Mouse (Mus musculus): ENCODE measurements around the gene Zfp882. TPM values are rescaled to one million over a fixed set of nuclear protein-coding genes. Genes with fewer than 3 reads are reported as not detected.

Gene Zfp882
- polyA plus RNA-seq, 1 experiment = 0.60 TPM

DNA sequence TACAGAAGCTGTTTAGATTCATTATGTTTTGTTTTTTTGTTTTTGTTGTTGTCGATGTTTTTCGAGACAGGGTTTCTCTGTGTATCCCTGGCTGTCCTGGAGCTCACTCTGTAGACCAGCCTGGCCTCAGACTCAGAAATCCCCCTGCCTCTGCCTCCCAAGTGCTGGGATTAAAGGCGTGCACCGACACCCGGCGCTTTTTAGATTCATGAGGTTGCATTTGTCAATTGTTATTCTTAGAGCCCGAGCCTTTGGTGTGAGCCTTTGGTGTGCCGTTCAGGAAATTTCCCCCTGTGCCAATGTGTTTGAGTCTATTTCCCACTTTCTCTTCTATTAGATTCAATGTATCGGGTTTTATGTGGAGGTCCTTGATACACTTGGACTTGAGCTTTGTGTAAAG lies 46.3 kb downstream of the Zfp882 start:
- 96% methylated on average over 9 of the region's 9 CpGs for WGBS
- Histone ChIP-seq H3K27me3 (ENCODE audit: control insufficient read depth, insufficient read depth, low read length) (no peaks in the 10 kb centered on the region), H3K4me1 (ENCODE audit: control insufficient read depth, insufficient read depth, insufficient read length) (peaks cover 8% of the 10 kb centered on the region), H3K27ac (ENCODE audit: insufficient read depth, low read length) (no peak overlapping the region), H3K36me3 (ENCODE audit: control insufficient read depth, insufficient read depth, low read length) (no peaks in the 10 kb centered on the region), H3K4me3 (ENCODE audit: extremely low read depth, insufficient read depth, insufficient read length) (no peak overlapping the region)
- TF ChIP-seq POLR2A (IDR thresholded peaks at IDR 0.05; ENCODE audit: low read depth, low read length) (no peak), CTCF (IDR thresholded peaks at IDR 0.05; ENCODE audit: extremely low read depth, insufficient read depth, insufficient read length, insufficient replicate concordance) (no peak)
- DNase-seq (ENCODE audit: low read depth in 1 of 2, low spot score in 2 of 2) = no peak

DNA sequence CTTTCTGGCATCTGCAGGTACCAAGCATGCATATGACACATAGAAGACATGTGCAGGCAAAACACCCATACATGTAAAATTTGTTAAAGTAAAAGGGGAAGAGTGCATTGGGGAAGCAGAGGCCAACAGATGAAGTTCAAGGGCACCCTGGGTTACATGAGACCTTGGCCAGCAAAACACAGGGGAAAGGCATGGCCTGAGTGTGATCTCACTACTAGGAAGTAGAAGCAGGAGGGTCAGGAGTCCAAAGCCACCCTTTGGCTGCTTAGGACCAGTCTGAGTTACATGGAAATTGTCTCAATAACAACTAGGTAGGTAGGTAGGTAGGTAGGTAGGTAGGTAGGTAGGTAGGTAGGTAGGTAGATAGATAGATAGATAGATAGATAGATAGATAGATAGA lies 52.1 kb downstream of the Zfp882 start:
- no peak for DNase-seq (ENCODE audit: low read depth in 1 of 2, low spot score in 2 of 2)
- Histone ChIP-seq H3K27ac (ENCODE audit: insufficient read depth, low read length) (no peak overlapping the region), H3K4me3 (ENCODE audit: extremely low read depth, insufficient read depth, insufficient read length) (no peak overlapping the region), H3K4me1 (ENCODE audit: control insufficient read depth, insufficient read depth, insufficient read length) (no peaks in the 10 kb centered on the region), H3K36me3 (ENCODE audit: control insufficient read depth, insufficient read depth, low read length) (peaks cover 2% of the 10 kb centered on the region), H3K27me3 (ENCODE audit: control insufficient read depth, insufficient read depth, low read length) (no peaks in the 10 kb centered on the region)
- TF ChIP-seq CTCF (IDR thresholded peaks at IDR 0.05; ENCODE audit: extremely low read depth, insufficient read depth, insufficient read length, insufficient replicate concordance) = no peak
- no peak for TF ChIP-seq POLR2A (IDR thresholded peaks at IDR 0.05; ENCODE audit: low read depth, low read length)

DNA sequence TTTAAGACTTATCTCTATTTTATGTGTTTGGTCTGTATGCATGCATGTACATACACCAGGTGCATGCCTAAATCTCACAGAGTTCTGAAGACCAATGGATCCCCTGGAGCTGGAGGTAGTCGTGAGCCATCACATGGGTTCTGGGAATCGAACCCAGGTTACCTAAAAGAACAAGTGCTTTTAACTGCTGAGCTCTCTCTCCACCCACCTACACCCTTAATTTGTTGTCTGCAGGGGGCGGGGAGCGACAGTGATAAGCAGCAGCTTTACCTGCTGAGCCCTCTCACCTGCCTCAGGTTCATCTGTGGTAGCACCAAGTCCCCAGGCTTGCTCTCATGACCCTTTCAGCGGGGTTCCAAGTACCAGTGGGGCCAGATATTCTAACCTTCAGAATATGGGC lies 53.4 kb downstream of the Zfp882 start:
- 96% methylated on average over 5 of the region's 5 CpGs for WGBS

GRCm38 (mm10) chr8:71964051-71964450 lies 55.6 kb downstream of the Zfp882 start:
- no peaks in the 10 kb centered on the region for H3K27me3 ChIP-seq (ENCODE audit: control insufficient read depth, insufficient read depth, low read length)
- no peak for TF ChIP-seq POLR2A (IDR thresholded peaks at IDR 0.05; ENCODE audit: low read depth, low read length)
- TF ChIP-seq CTCF (IDR thresholded peaks at IDR 0.05; ENCODE audit: extremely low read depth, insufficient read depth, insufficient read length, insufficient replicate concordance) = no peak
- no peaks in the 10 kb centered on the region for H3K4me1 ChIP-seq (ENCODE audit: control insufficient read depth, insufficient read depth, insufficient read length)
- WGBS = 91% methylated on average over 3 of the region's 3 CpGs
- peaks cover 25% of the 10 kb centered on the region for H3K36me3 ChIP-seq (ENCODE audit: control insufficient read depth, insufficient read depth, low read length)
- no peak overlapping the region for H3K27ac ChIP-seq (ENCODE audit: insufficient read depth, low read length)
- DNase-seq (ENCODE audit: low read depth in 1 of 2, low spot score in 2 of 2) = no peak
- no peak overlapping the region for H3K4me3 ChIP-seq (ENCODE audit: extremely low read depth, insufficient read depth, insufficient read length)

More for the DNA sequence above, 53.4 kb downstream of the Zfp882 start:
- H3K36me3 ChIP-seq (ENCODE audit: control insufficient read depth, insufficient read depth, low read length) = peaks cover 10% of the 10 kb centered on the region
- no peak for TF ChIP-seq CTCF (IDR thresholded peaks at IDR 0.05; ENCODE audit: extremely low read depth, insufficient read depth, insufficient read length, insufficient replicate concordance)
- TF ChIP-seq POLR2A (IDR thresholded peaks at IDR 0.05; ENCODE audit: low read depth, low read length) = no peak
- no peaks in the 10 kb centered on the region for H3K27me3 ChIP-seq (ENCODE audit: control insufficient read depth, insufficient read depth, low read length)
- H3K4me1 ChIP-seq (ENCODE audit: control insufficient read depth, insufficient read depth, insufficient read length) = no peaks in the 10 kb centered on the region
- no peak overlapping the region for H3K4me3 ChIP-seq (ENCODE audit: extremely low read depth, insufficient read depth, insufficient read length)
- DNase-seq (ENCODE audit: low read depth in 1 of 2, low spot score in 2 of 2) = no peak
- no peak overlapping the region for H3K27ac ChIP-seq (ENCODE audit: insufficient read depth, low read length)

DNA sequence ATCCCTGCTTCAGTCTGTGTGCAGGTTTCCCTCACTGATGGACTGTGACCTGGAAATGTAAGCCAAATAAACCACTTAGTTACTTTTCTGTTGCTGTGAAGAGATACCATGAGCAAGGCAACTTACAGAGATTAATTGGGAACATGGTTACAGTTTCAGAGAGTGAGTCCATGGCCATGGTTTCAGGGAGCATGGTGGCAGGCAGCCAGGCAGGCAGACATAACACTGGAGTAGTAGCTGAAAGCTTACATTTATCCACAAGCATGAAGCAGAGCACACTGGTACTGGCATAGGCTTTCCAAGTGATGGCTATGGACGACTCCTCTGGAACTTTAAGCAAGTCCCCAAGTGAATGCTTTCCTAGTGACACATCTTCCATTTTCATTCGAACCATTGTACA lies 56.8 kb downstream of the Zfp882 start:
- 95% methylated on average over 2 of the region's 2 CpGs for WGBS
- Histone ChIP-seq H3K27ac (ENCODE audit: insufficient read depth, low read length) (no peak overlapping the region), H3K36me3 (ENCODE audit: control insufficient read depth, insufficient read depth, low read length) (peaks cover 27% of the 10 kb centered on the region)

More for the DNA sequence above, 56.8 kb downstream of the Zfp882 start:
- no peak overlapping the region for H3K4me3 ChIP-seq (ENCODE audit: extremely low read depth, insufficient read depth, insufficient read length)
- no peaks in the 10 kb centered on the region for H3K4me1 ChIP-seq (ENCODE audit: control insufficient read depth, insufficient read depth, insufficient read length)
- TF ChIP-seq CTCF (IDR thresholded peaks at IDR 0.05; ENCODE audit: extremely low read depth, insufficient read depth, insufficient read length, insufficient replicate concordance) (no peak), POLR2A (IDR thresholded peaks at IDR 0.05; ENCODE audit: low read depth, low read length) (no peak)
- no peaks in the 10 kb centered on the region for H3K27me3 ChIP-seq (ENCODE audit: control insufficient read depth, insufficient read depth, low read length)
- no peak for DNase-seq (ENCODE audit: low read depth in 1 of 2, low spot score in 2 of 2)

Other genes with a start within 250 kb of the Zfp882 start
- gene Unc13a, start 236.9 kb upstream of the Zfp882 start, polyA plus RNA-seq (2012; rRNA removed) = 0.47 and 0.54 TPM in 2 replicates
- 62.6 and 81.5 TPM in 2 replicates for gene Jak3, start 232.3 kb upstream of the Zfp882 start, polyA plus RNA-seq (2012; rRNA removed)
- 52.4 and 70.9 TPM in 2 replicates for gene Insl3, start 219.4 kb upstream of the Zfp882 start, polyA plus RNA-seq (2012; rRNA removed)
- 5.2 and 5.6 TPM in 2 replicates for gene B3gnt3, start 206.8 kb upstream of the Zfp882 start, polyA plus RNA-seq (2012; rRNA removed)
- 247 and 301 TPM in 2 replicates for gene Fcho1, start 182.9 kb upstream of the Zfp882 start, polyA plus RNA-seq (2012; rRNA removed)
- 0.31 and 0.36 TPM in 2 replicates for gene Zfp709, start 26.6 kb upstream of the Zfp882 start, polyA plus RNA-seq (2012; rRNA removed)
- gene Zfp617, start within 50 bp of the Zfp882 start, polyA plus RNA-seq (2012; rRNA removed) = 0.99 and 1.3 TPM in 2 replicates
- 2.9 and 3.8 TPM in 2 replicates for gene Zfp961, start 42.4 kb downstream of the Zfp882 start, polyA plus RNA-seq (2012; rRNA removed)
- gene Cyp4f18, start 101.0 kb downstream of the Zfp882 start, polyA plus RNA-seq (2012; rRNA removed) = 80.8 and 95.2 TPM in 2 replicates
- 0.16 TPM in 1 of 2 replicates, not detected in the other for gene Olfr372, start 132.6 kb downstream of the Zfp882 start, polyA plus RNA-seq (2012; rRNA removed)
- gene Olfr373, start 174.6 kb downstream of the Zfp882 start, polyA plus RNA-seq (2012; rRNA removed) = not detected in 2 replicates
- gene Olfr374, start 198.4 kb downstream of the Zfp882 start, polyA plus RNA-seq (2012; rRNA removed) = 0.01 and 0.04 TPM in 2 replicates
- 62.3 and 73.9 TPM in 2 replicates for gene Tpm4, start 226.4 kb downstream of the Zfp882 start, polyA plus RNA-seq (2012; rRNA removed)